Mouse (Mus musculus) CH12.LX (cell line): ENCODE data around the gene Tmem186. TPM values are rescaled to one million over a fixed set of nuclear protein-coding genes. Genes with fewer than 3 reads are reported as not detected.

ENCODE experiments used
- DNase-seq: peaks from one replicate; pipeline ENCODE4 v3.0.0-alpha.2; 2013; ENCODE audit errors: extremely low read depth
- H3K27ac ChIP-seq: 2 replicates; pipeline ENCODE4 v1.5.1; 2012; ENCODE audit warnings: low read depth, mild to moderate bottlenecking, control low read depth, moderate library complexity; ENCODE audit not compliant: insufficient read depth
- H3K27me3 ChIP-seq: replicated peaks from 2 replicates; pipeline ENCODE3; 2012; ENCODE audit warnings: inconsistent platforms
- H3K36me3 ChIP-seq, 2 experiments: replicated peaks in 1 of 2; 2 replicates each; pipeline versions ENCODE3 to v1.6.1; 2012; ENCODE audit warnings: inconsistent platforms in 1 of 2, low read length in 1 of 2, mild to moderate bottlenecking in 1 of 2, mixed read lengths in 1 of 2, moderate library complexity in 1 of 2; ENCODE audit not compliant: control insufficient read depth in 1 of 2, insufficient read depth in 1 of 2
- H3K4me1 ChIP-seq, 2 experiments: 2 replicates each; pipeline ENCODE4 v1.6.1; 2012; ENCODE audit warnings: inconsistent platforms in 1 of 2, moderate library complexity in 1 of 2; ENCODE audit not compliant: insufficient read depth in 2 of 2, control insufficient read depth in 1 of 2
- H3K4me2 ChIP-seq: 2 replicates; pipeline ENCODE4 v1.6.1; 2012; ENCODE audit warnings: low read depth, mild to moderate bottlenecking, control low read depth; ENCODE audit not compliant: poor library complexity, insufficient read depth, severe bottlenecking
- H3K4me3 ChIP-seq, 3 experiments: fragments of 150-350 bp in 1 of 3; sonication (generic) in 1 of 3; replicated peaks in 1 of 3; 2 replicates each; pipeline versions ENCODE3 to v1.5.1; 2011 to 2012; ENCODE audit warnings: low read depth in 2 of 3, low read length in 2 of 3, mild to moderate bottlenecking in 2 of 3, moderate library complexity in 2 of 3, control low read depth in 1 of 3, improper control_type of control experiment in 1 of 3, inconsistent platforms in 1 of 3, mixed read lengths in 1 of 3; ENCODE audit not compliant: poor library complexity in 1 of 3
- H3K79me2 ChIP-seq: replicated peaks from 2 replicates; pipeline ENCODE4 v1.6.1; 2012; ENCODE audit warnings: mild to moderate bottlenecking, moderate library complexity; ENCODE audit not compliant: control insufficient read depth, poor library complexity, insufficient read depth, severe bottlenecking; ENCODE audit errors: extremely low read depth
- H3K9ac ChIP-seq: 2 replicates; pipeline ENCODE4 v1.6.1; 2012; ENCODE audit warnings: low read depth, mild to moderate bottlenecking, control low read depth, moderate library complexity; ENCODE audit not compliant: insufficient read depth
- H3K9me3 ChIP-seq: replicated peaks from 2 replicates; pipeline ENCODE3; 2012; ENCODE audit warnings: low read length, inconsistent platforms, mixed read lengths
- BHLHE40 ChIP-seq: IDR thresholded peaks from 2 replicates; pipeline ENCODE4 v1.6.1; 2011; ENCODE audit warnings: mild to moderate bottlenecking, low read depth, low read length, improper control_type of control experiment
- CHD2 ChIP-seq: IDR thresholded peaks from 2 replicates; pipeline ENCODE4 v1.6.1; 2011; ENCODE audit warnings: low read length, improper control_type of control experiment
- CTCF ChIP-seq, 2 experiments: IDR thresholded peaks in 1 of 2; conservative IDR thresholded peaks in 1 of 2; 2 replicates each; pipeline ENCODE4 v1.5.1; 2011 to 2012; ENCODE audit warnings: low read depth in 2 of 2, low read length in 2 of 2, improper control_type of control experiment in 1 of 2, inconsistent platforms in 1 of 2, mild to moderate bottlenecking in 1 of 2, moderate library complexity in 1 of 2
- ELF1 ChIP-seq: IDR thresholded peaks from 2 replicates; pipeline ENCODE4 v1.6.1; 2014; ENCODE audit warnings: low read depth, mild to moderate bottlenecking, inconsistent platforms, low read length, improper control_type of control experiment
- EP300 ChIP-seq: IDR thresholded peaks from 2 replicates; pipeline ENCODE4 v1.6.1; 2011; ENCODE audit warnings: low read length, improper control_type of control experiment
- ETS1 ChIP-seq: conservative IDR thresholded peaks from 2 replicates; pipeline ENCODE4 v1.6.1; 2012; ENCODE audit warnings: low read depth, mild to moderate bottlenecking, inconsistent platforms, low read length, improper control_type of control experiment, moderate library complexity
- HCFC1 ChIP-seq: IDR thresholded peaks from 2 replicates; pipeline ENCODE4 v1.6.1; 2012; ENCODE audit warnings: low read depth, mild to moderate bottlenecking, inconsistent platforms, low read length, improper control_type of control experiment
- IRF4 ChIP-seq: IDR thresholded peaks from 2 replicates; pipeline ENCODE4 v1.6.1; 2014; ENCODE audit warnings: low read depth, mild to moderate bottlenecking, inconsistent platforms, low read length, improper control_type of control experiment
- KAT2A ChIP-seq: IDR thresholded peaks from 2 replicates; pipeline ENCODE4 v1.6.1; 2012; ENCODE audit warnings: low read length, improper control_type of control experiment, inconsistent platforms; ENCODE audit not compliant: insufficient replicate concordance
- MAX ChIP-seq: IDR thresholded peaks from 2 replicates; pipeline ENCODE4 v1.6.1; 2011; ENCODE audit warnings: low read length, improper control_type of control experiment
- MXI1 ChIP-seq: IDR thresholded peaks from 2 replicates; pipeline ENCODE4 v1.6.1; 2011; ENCODE audit warnings: mild to moderate bottlenecking, low read depth, low read length, improper control_type of control experiment
- MYC ChIP-seq: IDR thresholded peaks from 2 replicates; pipeline ENCODE4 v1.6.1; 2011; ENCODE audit warnings: low read depth, mild to moderate bottlenecking, improper control_type of control experiment, low read length
- NELFE ChIP-seq: IDR thresholded peaks from 2 replicates; pipeline ENCODE4 v1.6.1; 2011; ENCODE audit warnings: low read depth, low read length, improper control_type of control experiment
- PAX5 ChIP-seq: IDR thresholded peaks from 2 replicates; pipeline ENCODE4 v1.6.1; 2012; ENCODE audit warnings: low read length, inconsistent platforms, mixed read lengths
- POLR2A ChIP-seq: IDR thresholded peaks from 2 replicates; pipeline ENCODE4 v1.6.1; 2011; ENCODE audit warnings: low read depth, mild to moderate bottlenecking, improper control_type of control experiment, low read length
- POLR2AphosphoS2 ChIP-seq: IDR thresholded peaks from 2 replicates; pipeline ENCODE4 v1.6.1; 2011; ENCODE audit warnings: low read depth, low read length, improper control_type of control experiment
- SIN3A ChIP-seq: IDR thresholded peaks from 2 replicates; pipeline ENCODE4 v1.6.1; 2012; ENCODE audit warnings: low read length, improper control_type of control experiment, inconsistent platforms
- SMC3 ChIP-seq: IDR thresholded peaks from 2 replicates; pipeline ENCODE4 v1.6.1; 2011; ENCODE audit warnings: low read depth, low read length, improper control_type of control experiment
- TBP ChIP-seq: conservative IDR thresholded peaks from 2 replicates; pipeline ENCODE4 v1.6.1; 2011; ENCODE audit warnings: low read depth, low read length, improper control_type of control experiment
- TCF12 ChIP-seq: IDR thresholded peaks from 2 replicates; pipeline ENCODE4 v1.6.1; 2014; ENCODE audit warnings: low read depth, mild to moderate bottlenecking, inconsistent platforms, low read length, improper control_type of control experiment
- UBTF ChIP-seq: IDR thresholded peaks from 2 replicates; pipeline ENCODE4 v1.6.1; 2012; ENCODE audit warnings: low read depth, mild to moderate bottlenecking, inconsistent platforms, low read length, improper control_type of control experiment, moderate library complexity
- ZC3H11A ChIP-seq: IDR thresholded peaks from 2 replicates; pipeline ENCODE4 v1.6.1; 2012; ENCODE audit warnings: low read depth, mild to moderate bottlenecking, inconsistent platforms, low read length, improper control_type of control experiment
- ZMIZ1 ChIP-seq: IDR thresholded peaks from 2 replicates; pipeline ENCODE4 v1.6.1; 2012; ENCODE audit warnings: low read depth, mild to moderate bottlenecking, inconsistent platforms, low read length, improper control_type of control experiment
- dilution Hi-C: fragments of 300-500 bp; cut with MboI; formaldehyde crosslinking; loops from 2 replicates; pipeline ENCODE4 v1.14.3; 2020; ENCODE audit warnings: low sequenced_read_pairs; ENCODE audit not compliant: extremely low pct_unique_long_range_greater_than_20kb, extremely low pct_ligation_motif_present
- in situ Hi-C: fragments of 300-500 bp; cut with MboI; formaldehyde crosslinking; loops from 3 replicates; pipeline ENCODE4 v1.14.3; 2019; ENCODE audit warnings: low sequenced_read_pairs, low pct_ligation_motif_present, low pct_unique_long_range_greater_than_20kb, mixed read lengths
- polyA plus RNA-seq: library from polyadenylated mRNA; unstranded; fragments of >175 nt; gene quantifications from 2 replicates; pipeline ENCODE4 v1.2.1, GENCODE M21; 2012; ENCODE audit warnings: low read depth; ENCODE audit not compliant: insufficient read length
- total RNA-seq, 2 experiments: library from RNA; depleted of rRNA; stranded (reverse); fragments of 300-350 nt in 1 of 2; fragments of >200 nt in 1 of 2; gene quantifications; 2 replicates each; pipeline ENCODE4 v1.2.3; 2012 to 2014

Gene Tmem186
- total and polyA plus RNA-seq, 3 experiments = 19.7 to 22.2 (median 21.9) TPM

DNA sequence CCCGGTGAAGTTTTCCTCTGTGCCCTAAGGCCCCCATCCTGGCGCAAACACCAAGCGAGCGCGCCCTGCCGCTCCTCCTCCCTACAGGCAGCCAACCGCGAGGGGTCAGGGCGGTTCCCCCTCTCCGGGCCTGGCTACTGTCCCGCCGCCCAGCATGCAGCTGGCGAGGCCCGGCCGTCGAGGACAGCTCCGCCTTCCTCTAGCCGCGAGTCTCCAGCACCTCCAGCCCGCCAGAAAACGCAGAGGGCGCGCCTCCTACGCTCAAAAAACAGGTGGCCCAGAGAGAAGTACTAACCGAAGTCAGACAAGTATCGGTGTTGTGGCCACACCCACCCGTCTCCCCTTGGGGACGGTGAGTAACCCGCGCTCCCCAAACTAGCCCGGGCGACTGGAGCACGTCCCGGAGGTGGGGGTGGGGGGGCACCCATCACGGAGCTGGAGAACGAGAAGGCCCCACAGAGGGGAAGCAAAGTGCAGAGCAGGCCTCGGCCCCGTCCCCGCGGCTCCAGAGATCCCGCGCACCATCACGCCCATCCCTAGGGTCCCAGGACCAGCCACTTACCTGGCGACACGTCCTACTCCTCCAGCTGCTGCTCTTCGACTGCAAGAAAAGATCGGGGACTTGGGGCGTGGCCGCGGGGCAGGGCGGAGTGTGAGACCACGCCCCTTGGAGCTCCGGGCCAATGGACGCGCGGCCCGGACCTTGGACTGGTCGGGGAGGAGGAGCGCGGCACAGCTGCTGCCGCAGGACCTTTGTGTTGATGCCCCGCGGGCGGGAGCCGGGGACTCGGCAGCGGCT, 34.2 kb upstream of the Tmem186 start, which contains the start of gene Carhsp1:
Gene Carhsp1 (minus strand): TSS at position 605 of the 799 bp plus-strand sequence.
- Histone ChIP-seq H3K4me1 (peaks cover 28 to 71% of the 10 kb centered on the region in 2 experiments), H3K79me2 (no peaks in the 10 kb centered on the region), H3K9me3 (no peaks in the 10 kb centered on the region), H3K36me3 (peaks cover 4 to 25% of the 10 kb centered on the region in 2 experiments), H3K27ac (peak within 1 kb of the TSS; percentile 50), H3K27me3 (peaks cover 15% of the 10 kb centered on the region), H3K4me3 (peak within 1 kb of the TSS; percentile 60 to 66 (median 64)), H3K9ac (peak within 1 kb of the TSS; percentile 67), H3K4me2 (peak within 1 kb of the TSS; percentile 93)
- peak; percentile 97 for DNase-seq
- dilution Hi-C loops = no loop called here
- TF ChIP-seq ETS1 = peak; percentile 18; the same call in 1 of the 2 replicates
- peak; percentile 89; the same call in 1 of the 2 replicates for TF ChIP-seq MAX
- TF ChIP-seq POLR2AphosphoS2 = peak; percentile 94
- peak; percentile 13; the same call in 1 of the 2 replicates for TF ChIP-seq IRF4
- TF ChIP-seq CTCF (conservative IDR thresholded peaks at IDR 0.05 in 1 of 2, IDR thresholded peaks at IDR 0.05 in 1 of 2; ENCODE audit: low read depth in 2 of 2, low read length in 2 of 2) = 0 out of 4 replicates have a peak, but pooled peaks of 1 of the 2 experiments have one; percentile 23
- TF ChIP-seq KAT2A = 0 out of 2 replicates have a peak, but pooled peaks have one; percentile 47
- TF ChIP-seq BHLHE40 = no peak
- TF ChIP-seq ELF1 = 0 out of 2 replicates have a peak, but pooled peaks have one; percentile 33
- peak; percentile 68 for TF ChIP-seq CHD2
- peak; percentile 81 for TF ChIP-seq UBTF
- TF ChIP-seq MXI1 = no peak; the same call in 1 of the 2 replicates
- TF ChIP-seq ZMIZ1 = peak; percentile 93
- TF ChIP-seq HCFC1 = peak; percentile 8; the same call in 1 of the 2 replicates
- TF ChIP-seq SIN3A = peak; percentile 79
- TF ChIP-seq MYC = no peak; the same call in none of the 2 replicates
- peak; percentile 93 for TF ChIP-seq TCF12
- 0 out of 2 replicates have a peak, but pooled peaks have one; percentile 4 for TF ChIP-seq EP300
- TF ChIP-seq TBP = peak; percentile 67; the same call in 1 of the 2 replicates
- no peak for TF ChIP-seq ZC3H11A
- no peak for TF ChIP-seq PAX5
- TF ChIP-seq SMC3 = no peak
- TF ChIP-seq POLR2A = peak; percentile 98
- peak; percentile 95 for TF ChIP-seq NELFE
- in situ Hi-C loops = loop anchor here (5.0 kb wide), 1 partner anchor 259 kb away; no protein-coding TSS in a partner anchor
